26 mouse cellular contexts compared by ENCODE assay signal in genomic region chr16:10840018-10840417, GRCm38 (mm10). TPM values are rescaled to one million over a fixed set of nuclear protein-coding genes. Genes with fewer than 3 reads are reported as not detected.
DNase-seq lines count a peak whose midpoint lies in the region; ATAC-seq and TF ChIP-seq lines count a peak whose summit lies in the region.
"Had no signal": no experiment of that assay in that cellular context is flagged by ENCODE, and none has a peak within 500 bp of the region (broad histone marks: within the 10 kb centered on the region; RNA-seq: fewer than 3 reads in every experiment).

No protein-coding gene starts in this region.

- peak overlapping the region; percentile 89; the same call in 1 of the 2 replicates for H3K27ac ChIP-seq in heart, embryonic 13.5 days (replicated peaks)
- H3K27ac ChIP-seq in thymus, adult 2 months (ENCODE audit: control insufficient read depth, insufficient read depth, low read length) = peak overlapping the region; percentile 41; the same call in 1 of the 2 replicates
- H3K27ac ChIP-seq: embryonic facial prominence, embryonic 10.5 days; forebrain, embryonic 13.5 days; hindbrain, embryonic 13.5 days; hindbrain, postnatal 0 days; intestine, embryonic 15.5 days had no signal

- 74% methylated on average over 13 of the region's 14 CpGs for WGBS in heart, embryonic 13.5 days
- 82% methylated on average over 14 of the region's 14 CpGs for WGBS in thymus, adult 2 months

- no peaks in the 10 kb centered on the region for H3K27me3 ChIP-seq in heart, embryonic 13.5 days (replicated peaks)
- H3K27me3 ChIP-seq in thymus, adult 2 months (ENCODE audit: control insufficient read depth, insufficient read depth, low read length) = no peaks in the 10 kb centered on the region
- H3K27me3 ChIP-seq: forebrain, embryonic 13.5 days; intestine, embryonic 15.5 days had no signal

- 0 out of 2 replicates have a peak overlapping the region, but pooled peaks have one; percentile 25 for H3K9ac ChIP-seq in heart, embryonic 13.5 days
- H3K9ac ChIP-seq: forebrain, embryonic 13.5 days; forebrain, postnatal 0 days; intestine, embryonic 15.5 days had no signal

- H3K4me2 ChIP-seq in heart, embryonic 13.5 days = no peak overlapping the region
- H3K4me2 ChIP-seq: forebrain, embryonic 13.5 days; hindbrain, embryonic 13.5 days; intestine, embryonic 15.5 days had no signal

- H3K4me1 ChIP-seq in heart, embryonic 13.5 days = peaks cover 78% of the 10 kb centered on the region
- H3K4me1 ChIP-seq in thymus, adult 2 months (replicated peaks; ENCODE audit: control insufficient read depth, insufficient read depth, low read length) = peaks cover 67% of the 10 kb centered on the region

- H3K4me3 ChIP-seq in heart, embryonic 13.5 days = no peak overlapping the region
- H3K4me3 ChIP-seq in thymus, adult 2 months (ENCODE audit: control insufficient read depth, insufficient read depth, low read length) = no peak overlapping the region
- H3K4me3 ChIP-seq: embryonic facial prominence, embryonic 10.5 days; forebrain, embryonic 13.5 days; hindbrain, embryonic 13.5 days; intestine, embryonic 15.5 days had no signal

- no peak for TF ChIP-seq CTCF in thymus, adult 2 months (IDR thresholded peaks at IDR 0.05; ENCODE audit: borderline replicate concordance, control insufficient read depth, extremely low read depth, insufficient read depth, low read length, poor library complexity)

- no peak for ATAC-seq in CD4-positive, CD25-positive, alpha-beta regulatory T cell, adult 4 months
- ATAC-seq in heart, embryonic 13.5 days (ENCODE audit: extremely low read depth, insufficient number of reproducible peaks, low FRiP score, low TSS enrichment) = no peak
- ATAC-seq: forebrain, embryonic 13.5 days; forebrain, postnatal 0 days; hindbrain, postnatal 0 days; intestine, embryonic 15.5 days had no signal

- H3K9me3 ChIP-seq in heart, embryonic 13.5 days = no peaks in the 10 kb centered on the region
- H3K9me3 ChIP-seq: embryonic facial prominence, embryonic 10.5 days; forebrain, embryonic 13.5 days; hindbrain, embryonic 13.5 days; intestine, embryonic 15.5 days had no signal

- H3K36me3 ChIP-seq in heart, embryonic 13.5 days = peaks cover 6% of the 10 kb centered on the region; the same call in 1 of the 2 replicates
- H3K36me3 ChIP-seq in thymus, adult 2 months (ENCODE audit: control insufficient read depth, insufficient read depth, low read length) = no peaks in the 10 kb centered on the region
- H3K36me3 ChIP-seq: hindbrain, embryonic 13.5 days; intestine, embryonic 15.5 days had no signal

- peak; percentile 52 for DNase-seq in CD4-positive, CD25-positive, alpha-beta regulatory T cell, adult 2 months (ENCODE audit: low read depth, low spot score)
- DNase-seq in heart, postnatal 10 days = no peak
- no peak for DNase-seq in thymus, adult 2 months
- DNase-seq in thymus, postnatal 0 days (ENCODE audit: low spot score) = no peak
- peak; percentile 67 for DNase-seq in naive thymus-derived CD4-positive, alpha-beta T cell, adult 2 months (ENCODE audit: low read depth)
- DNase-seq in urinary bladder, adult 18-20 months (ENCODE audit: low spot score in 2 of 2) = no peak
- DNase-seq: adrenal gland, adult 2 months; adrenal gland, postnatal 36 days; B cell, adult 2 months; cerebellum, adult 2 months; cerebellum, postnatal 10 days; forebrain, postnatal 0 days; gastrocnemius, postnatal 25 days; heart, adult 11 months; heart, postnatal 14 days had no signal

- TF ChIP-seq POLR2A in thymus, adult 2 months (IDR thresholded peaks at IDR 0.05; ENCODE audit: control insufficient read depth, extremely low read depth, insufficient read depth, low read length, poor library complexity) = no peak

- intact Hi-C loops in heart, postnatal 10 days (cut with DNase I) = loop anchor here (10.0 kb wide), 2 partner anchors 175 to 565 kb away; no protein-coding TSS in a partner anchor

RNA-seq across cellular contexts. Expression of gene Rmi2, which starts 5.2 kb away (rescaled TPM):
- polyA plus RNA-seq in CD4-positive, CD25-positive, alpha-beta regulatory T cell, adult 4 months (2017; shearing (Covaris generic)) = 1 to 10 TPM in 1 of 2 experiments, under 1 TPM in 1; 0.67 to 1.6 TPM
- polyA plus RNA-seq in heart, embryonic 13.5 days (2015; fragmentation: Nextera tagmentation; extraction: Ambion mirVana) = 2.8 and 3.9 TPM in 2 replicates
- total RNA-seq in heart, postnatal 10 days (2021) = 1 to 10 TPM; 2.0 TPM
- polyA plus RNA-seq in thymus, adult 2 months (2012; rRNA removed) = 23.0 and 59.4 TPM in 2 replicates
- polyA plus RNA-seq in thymus, postnatal 0 days (2015; fragmentation: Nextera tagmentation; extraction: Ambion mirVana) = 8.6 and 12.6 TPM in 2 replicates

RNA-seq across cellular contexts. Expression of gene Gm11172, which starts 27.3 kb away (rescaled TPM):
- polyA plus RNA-seq in CD4-positive, CD25-positive, alpha-beta regulatory T cell, adult 4 months (2017; shearing (Covaris generic)) = not detected
- polyA plus RNA-seq in heart, embryonic 13.5 days (2015; fragmentation: Nextera tagmentation; extraction: Ambion mirVana) = not detected in 2 replicates
- total RNA-seq in heart, postnatal 10 days (2021) = not detected
- polyA plus RNA-seq in thymus, adult 2 months (2012; rRNA removed) = not detected in 2 replicates
- not detected in 2 replicates for polyA plus RNA-seq in thymus, postnatal 0 days (2015; fragmentation: Nextera tagmentation; extraction: Ambion mirVana)
- total RNA-seq: adrenal gland, adult 2 months; adrenal gland, postnatal 36 days; ES-E14; forebrain, postnatal 0 days; gastrocnemius, adult 18-20 months; gastrocnemius, postnatal 25 days; heart, postnatal 14 days; hematopoietic stem cell, adult 5-6 weeks; hindbrain, postnatal 0 days had no signal
- polyA plus RNA-seq: adrenal gland, adult 2 months; cerebellum, adult 2 months; embryonic facial prominence, embryonic 10.5 days; embryonic facial prominence, embryonic 14.5 days; forebrain, embryonic 13.5 days; forebrain, postnatal 0 days; hindbrain, embryonic 13.5 days; hindbrain, postnatal 0 days; intestine, embryonic 15.5 days had no signal

RNA-seq across cellular contexts. Expression of gene Prm1, which starts 34.4 kb away (rescaled TPM):
- polyA plus RNA-seq in CD4-positive, CD25-positive, alpha-beta regulatory T cell, adult 4 months (2017; shearing (Covaris generic)) = under 1 TPM in 1 of 2 experiments, not detected in 1; 0.75 TPM
- polyA plus RNA-seq in heart, embryonic 13.5 days (2015; fragmentation: Nextera tagmentation; extraction: Ambion mirVana) = 0.36 TPM in 1 of 2 replicates, not detected in the other
- total RNA-seq in heart, postnatal 10 days (2021) = not detected
- polyA plus RNA-seq in thymus, adult 2 months (2012; rRNA removed) = 0.96 and 6.1 TPM in 2 replicates
- polyA plus RNA-seq in thymus, postnatal 0 days (2015; fragmentation: Nextera tagmentation; extraction: Ambion mirVana) = 1.4 and 2.1 TPM in 2 replicates
- total RNA-seq: adrenal gland, adult 2 months; adrenal gland, postnatal 36 days; ES-E14; forebrain, postnatal 0 days; gastrocnemius, adult 18-20 months; gastrocnemius, postnatal 25 days; heart, postnatal 14 days; hematopoietic stem cell, adult 5-6 weeks; hindbrain, postnatal 0 days had no signal
- polyA plus RNA-seq: adrenal gland, adult 2 months; cerebellum, adult 2 months; embryonic facial prominence, embryonic 14.5 days; forebrain, embryonic 13.5 days; forebrain, postnatal 0 days; hindbrain, embryonic 13.5 days; intestine, embryonic 15.5 days had no signal

RNA-seq across cellular contexts. Expression of gene Prm2, which starts 44.1 kb away (rescaled TPM):
- not detected for polyA plus RNA-seq in CD4-positive, CD25-positive, alpha-beta regulatory T cell, adult 4 months (2017; shearing (Covaris generic))
- polyA plus RNA-seq in heart, embryonic 13.5 days (2015; fragmentation: Nextera tagmentation; extraction: Ambion mirVana) = not detected in 2 replicates
- total RNA-seq in heart, postnatal 10 days (2021) = not detected
- polyA plus RNA-seq in thymus, adult 2 months (2012; rRNA removed) = 0.50 and 7.0 TPM in 2 replicates
- polyA plus RNA-seq in thymus, postnatal 0 days (2015; fragmentation: Nextera tagmentation; extraction: Ambion mirVana) = not detected in 2 replicates
- total RNA-seq: adrenal gland, adult 2 months; adrenal gland, postnatal 36 days; ES-E14; forebrain, postnatal 0 days; gastrocnemius, adult 18-20 months; gastrocnemius, postnatal 25 days; heart, postnatal 14 days; hematopoietic stem cell, adult 5-6 weeks; hindbrain, postnatal 0 days had no signal
- polyA plus RNA-seq: cerebellum, adult 2 months; embryonic facial prominence, embryonic 10.5 days; embryonic facial prominence, embryonic 14.5 days; forebrain, embryonic 13.5 days; forebrain, postnatal 0 days; hindbrain, embryonic 13.5 days; hindbrain, postnatal 0 days; intestine, embryonic 15.5 days had no signal

RNA-seq across cellular contexts. Expression of gene Prm3, which starts 49.3 kb away (rescaled TPM):
- not detected for polyA plus RNA-seq in CD4-positive, CD25-positive, alpha-beta regulatory T cell, adult 4 months (2017; shearing (Covaris generic))
- polyA plus RNA-seq in heart, embryonic 13.5 days (2015; fragmentation: Nextera tagmentation; extraction: Ambion mirVana) = not detected in 2 replicates
- not detected for total RNA-seq in heart, postnatal 10 days (2021)
- not detected in 2 replicates for polyA plus RNA-seq in thymus, adult 2 months (2012; rRNA removed)
- not detected in 2 replicates for polyA plus RNA-seq in thymus, postnatal 0 days (2015; fragmentation: Nextera tagmentation; extraction: Ambion mirVana)
- total RNA-seq: adrenal gland, adult 2 months; adrenal gland, postnatal 36 days; ES-E14; forebrain, postnatal 0 days; gastrocnemius, adult 18-20 months; gastrocnemius, postnatal 25 days; heart, postnatal 14 days; hematopoietic stem cell, adult 5-6 weeks; hindbrain, postnatal 0 days had no signal
- polyA plus RNA-seq: adrenal gland, adult 2 months; cerebellum, adult 2 months; embryonic facial prominence, embryonic 10.5 days; embryonic facial prominence, embryonic 14.5 days; forebrain, embryonic 13.5 days; forebrain, postnatal 0 days; hindbrain, embryonic 13.5 days; hindbrain, postnatal 0 days; intestine, embryonic 15.5 days had no signal

Comparison
In these comparisons a context has a peak if more than half of its experiments do, and no peak if none do; other contexts are left out.
1. DNase-seq: peak in CD4-positive, CD25-positive, alpha-beta regulatory T cell, adult 2 months (single experiment) and naive thymus-derived CD4-positive, alpha-beta T cell, adult 2 months (single experiment); none in heart, postnatal 10 days (0 of 2), thymus, adult 2 months (single experiment), thymus, postnatal 0 days (single experiment) and urinary bladder, adult 18-20 months (0 of 2).